Mouse (Mus musculus) layer of hippocampus, adult 2 months (tissue): Measurements from ENCODE around the gene Nipbl. TPM values are rescaled to one million over a fixed set of nuclear protein-coding genes. Genes with fewer than 3 reads are reported as not detected.

Experiments
- DNase-seq, 2 experiments: peaks; one replicate each; pipeline ENCODE4 v3.0.0; 2022; ENCODE audit warnings: low spot score in 2 of 2
- H3K27ac ChIP-seq: fragments of 200-600 bp; 2 replicates; pipeline ENCODE4 v1.8.1; 2022
- H3K4me3 ChIP-seq: fragments of 200-600 bp; 2 replicates; pipeline ENCODE4 v1.8.1; 2022; ENCODE audit warnings: mild to moderate bottlenecking
- CTCF ChIP-seq: fragments of 200-600 bp; conservative IDR thresholded peaks from 2 replicates; pipeline ENCODE4 v1.8.1; 2022; ENCODE audit warnings: antibody characterized with exemption, mild to moderate bottlenecking, moderate library complexity
- total RNA-seq, 2 experiments: library from RNA; stranded (reverse); gene quantifications; 2 replicates each; pipeline ENCODE4 v1.2.3; 2021

Gene Nipbl
- total RNA-seq, 2 experiments from 2014 or later, result 32.9 to 35.0 TPM

DNA sequence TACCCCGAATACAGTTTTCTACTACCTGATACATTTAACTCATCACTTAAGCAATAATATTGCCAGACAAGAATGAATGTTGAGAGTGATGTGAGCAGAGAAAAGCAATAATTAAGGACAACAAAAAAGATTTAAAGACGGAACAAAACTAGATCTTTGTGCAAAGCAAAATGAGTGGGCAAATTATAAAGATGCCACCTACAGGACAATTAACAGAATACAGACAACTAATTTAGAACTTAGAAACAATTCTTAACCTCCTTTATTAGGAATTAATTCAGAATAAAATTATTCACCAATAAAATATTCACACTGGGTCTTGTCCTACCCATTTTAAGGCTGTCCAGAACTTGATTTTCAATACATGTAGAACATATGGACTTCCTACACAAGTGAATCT, 38.0 kb downstream of the Nipbl start:
- H3K27ac ChIP-seq, result no peak overlapping the region
- TF ChIP-seq CTCF, result peak; percentile 70
- no peak for DNase-seq
- no peak overlapping the region for H3K4me3 ChIP-seq

GRCm38 (mm10) chr15:8402591-8402990, 41.7 kb downstream of the Nipbl start:
- no peak for DNase-seq
- Histone ChIP-seq H3K4me3 (no peak overlapping the region), H3K27ac (no peak overlapping the region)
- TF ChIP-seq CTCF, result no peak

DNA sequence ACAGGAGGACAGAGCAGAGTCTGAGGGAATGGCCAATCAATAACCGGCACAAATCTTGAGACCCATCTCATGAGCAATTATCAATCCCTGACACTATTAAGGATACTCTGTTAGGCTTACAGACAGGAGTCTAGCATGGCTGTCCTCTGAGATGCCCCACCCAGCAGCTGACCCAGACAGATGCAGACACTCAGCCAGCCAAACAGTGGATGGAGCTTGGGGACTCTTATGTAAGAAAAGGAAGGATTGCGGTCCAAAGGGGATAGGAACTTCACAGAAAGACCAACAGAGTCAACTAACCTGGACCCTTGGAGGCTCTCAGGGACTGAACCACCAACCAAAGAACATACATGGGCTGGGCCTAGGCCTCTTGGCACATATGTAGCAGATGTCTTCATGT, 42.7 kb downstream of the Nipbl start:
- no peak for TF ChIP-seq CTCF
- no peak for DNase-seq
- no peak overlapping the region for H3K27ac ChIP-seq
- no peak overlapping the region for H3K4me3 ChIP-seq

- TF ChIP-seq CTCF, result no peak
- Histone ChIP-seq H3K4me3 (no peak overlapping the region), H3K27ac (no peak overlapping the region)
- no peak for DNase-seq
Measured at GRCm38 (mm10) chr15:8391764-8392163, 52.5 kb downstream of the Nipbl start.

- H3K27ac ChIP-seq, result no peak overlapping the region
- TF ChIP-seq CTCF, result peak; percentile 87
- DNase-seq, result peak; percentile 19 to 33
- H3K4me3 ChIP-seq, result no peak overlapping the region
Measured at GRCm38 (mm10) chr15:8382213-8382612, 62.0 kb downstream of the Nipbl start.

GRCm38 (mm10) chr15:8375657-8376056, 68.6 kb downstream of the Nipbl start:
- Histone ChIP-seq H3K27ac (no peak overlapping the region), H3K4me3 (no peak overlapping the region)
- TF ChIP-seq CTCF, result no peak
- DNase-seq, result no peak

- H3K27ac ChIP-seq, result no peak overlapping the region
- TF ChIP-seq CTCF, result no peak
- no peak overlapping the region for H3K4me3 ChIP-seq
- DNase-seq, result no peak
Measured at GRCm38 (mm10) chr15:8374724-8375123, 69.5 kb downstream of the Nipbl start.

GRCm38 (mm10) chr15:8347104-8347773, 97.0 kb downstream of the Nipbl start:
- no peak for TF ChIP-seq CTCF
- no peak overlapping the region for H3K4me3 ChIP-seq

DNA sequence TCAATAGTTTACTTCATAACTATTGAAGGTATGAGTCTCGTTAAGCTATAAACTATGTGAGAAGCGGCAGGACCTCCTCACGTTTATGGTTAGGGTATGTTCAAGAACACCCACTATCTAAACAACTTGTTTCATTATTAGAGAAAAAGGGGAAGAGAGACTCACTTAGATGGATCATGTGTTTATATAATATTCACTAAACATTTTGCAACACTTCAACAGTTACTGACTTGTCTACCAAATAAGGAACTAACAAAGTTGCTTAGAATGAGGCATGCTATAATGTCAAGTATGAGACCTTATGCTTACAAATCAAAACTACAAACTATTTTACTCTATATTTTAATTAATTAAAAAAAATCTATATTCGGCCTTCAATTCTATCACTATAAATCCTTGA, 103.7 kb downstream of the Nipbl start:
- no peak for TF ChIP-seq CTCF
- no peak overlapping the region for H3K4me3 ChIP-seq
- H3K27ac ChIP-seq, result no peak overlapping the region
- no peak for DNase-seq

More at GRCm38 (mm10) chr15:8347104-8347773, 97.0 kb downstream of the Nipbl start:
- no peak overlapping the region for H3K27ac ChIP-seq
- no peak for DNase-seq

DNA sequence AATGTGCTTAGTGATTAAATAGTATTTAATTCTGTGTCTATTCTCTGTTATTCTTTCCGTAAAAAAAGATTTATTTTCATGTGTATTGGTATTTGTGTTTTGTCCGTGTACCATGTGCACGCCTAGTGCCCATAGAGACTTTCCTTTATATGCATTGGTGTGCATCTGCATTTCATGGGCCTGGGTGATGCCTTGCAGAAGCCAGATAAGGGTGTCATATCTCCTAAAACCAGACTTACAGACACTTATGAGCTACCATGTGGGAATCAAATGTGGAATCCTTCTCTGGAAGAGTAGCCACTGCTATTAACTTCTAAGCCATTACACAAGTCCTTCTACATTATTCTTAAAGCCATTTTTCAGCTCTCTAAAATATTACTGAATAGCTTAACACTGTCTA, 112.7 kb downstream of the Nipbl start:
- Histone ChIP-seq H3K4me3 (no peak overlapping the region), H3K27ac (no peak overlapping the region)
- TF ChIP-seq CTCF, result no peak
- no peak for DNase-seq

DNA sequence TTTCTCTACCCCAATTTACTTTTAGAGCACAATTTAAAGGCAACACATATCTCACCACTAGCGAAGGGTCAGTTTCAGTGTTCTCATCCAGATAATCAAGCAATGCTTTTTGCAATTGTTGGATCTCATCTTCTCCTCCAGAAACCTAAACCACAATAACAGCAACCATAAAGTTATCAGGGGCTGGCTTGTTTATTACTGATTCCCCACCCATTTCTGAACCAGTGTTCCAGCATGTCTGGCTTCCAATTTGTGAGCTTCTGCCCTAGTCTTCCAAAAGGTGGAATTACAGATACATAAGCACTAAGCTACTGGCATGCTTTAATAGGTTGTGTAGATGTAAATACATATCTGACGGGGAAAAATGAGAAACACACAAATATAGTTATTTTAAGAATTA, 118.6 kb downstream of the Nipbl start:
- no peak for TF ChIP-seq CTCF
- DNase-seq, result no peak
- Histone ChIP-seq H3K27ac (no peak overlapping the region), H3K4me3 (no peak overlapping the region)

GRCm38 (mm10) chr15:8324833-8325232, 119.4 kb downstream of the Nipbl start:
- no peak overlapping the region for H3K27ac ChIP-seq
- H3K4me3 ChIP-seq, result no peak overlapping the region
- no peak for DNase-seq
- no peak for TF ChIP-seq CTCF

GRCm38 (mm10) chr15:8324061-8324460, 120.2 kb downstream of the Nipbl start:
- H3K4me3 ChIP-seq, result no peak overlapping the region
- no peak overlapping the region for H3K27ac ChIP-seq
- no peak for DNase-seq
- TF ChIP-seq CTCF, result no peak

DNA sequence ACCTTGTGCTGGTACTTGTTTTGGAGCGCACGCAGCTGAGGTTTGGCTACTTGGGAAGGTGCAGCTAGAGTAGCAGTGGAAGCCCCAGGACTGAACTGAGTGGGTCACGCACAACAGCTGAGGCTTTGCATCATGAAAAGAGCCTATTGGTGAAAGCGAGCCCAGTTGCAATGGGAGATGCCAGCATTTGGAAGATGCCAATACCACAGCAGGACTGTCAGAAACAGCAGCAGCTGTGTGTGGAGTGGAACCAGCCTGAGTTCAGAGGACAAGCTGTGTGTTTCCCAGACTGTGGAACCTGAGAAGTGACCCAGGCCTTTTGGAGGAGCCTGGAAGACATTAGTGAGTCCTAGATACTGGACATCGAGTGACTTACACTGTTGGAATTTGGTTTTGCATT, 122.8 kb downstream of the Nipbl start:
- TF ChIP-seq CTCF, result no peak
- DNase-seq, result no peak
- no peak overlapping the region for H3K4me3 ChIP-seq
- no peak overlapping the region for H3K27ac ChIP-seq
